Mouse (Mus musculus) MEL (cell line): ENCODE data around the gene D10Wsu102e. TPM values are rescaled to one million over a fixed set of nuclear protein-coding genes. Genes with fewer than 3 reads are reported as not detected.

Experiments used
- DNase-seq: peaks from one replicate; pipeline ENCODE4 v3.0.0; 2011; ENCODE audit warnings: low read depth, low spot score
- H3K27ac ChIP-seq: 2 replicates; pipeline ENCODE4 v1.5.1; 2012; ENCODE audit warnings: low read depth, mild to moderate bottlenecking, control low read depth, low read length, moderate library complexity; ENCODE audit not compliant: control insufficient read depth
- H3K27me3 ChIP-seq, 2 experiments: fragments of 150-350 bp in 1 of 2; sonication (generic) in 1 of 2; 2 replicates each; pipeline ENCODE4 v1.6.1; 2012; ENCODE audit warnings: low read length in 2 of 2, mild to moderate bottlenecking in 2 of 2, improper control_type of control experiment in 1 of 2, moderate library complexity in 1 of 2; ENCODE audit not compliant: insufficient read depth in 2 of 2, control insufficient read depth in 1 of 2
- H3K36me3 ChIP-seq, 2 experiments: 2 replicates each; pipeline ENCODE4 v1.6.1; 2012 to 2014; ENCODE audit warnings: low read length in 2 of 2, improper control_type of control experiment in 1 of 2, inconsistent platforms in 1 of 2, mild to moderate bottlenecking in 1 of 2; ENCODE audit not compliant: insufficient read depth in 2 of 2, control insufficient read depth in 1 of 2
- H3K4me1 ChIP-seq, 2 experiments: fragments of 150-350 bp in 1 of 2; sonication (generic) in 1 of 2; 2 replicates each; pipeline ENCODE4 v1.6.1; 2012; ENCODE audit warnings: low read length in 2 of 2, improper control_type of control experiment in 1 of 2, mild to moderate bottlenecking in 1 of 2; ENCODE audit not compliant: insufficient read depth in 2 of 2, control insufficient read depth in 1 of 2
- H3K4me3 ChIP-seq, 2 experiments: fragments of 150-350 bp in 1 of 2; sonication (generic) in 1 of 2; 2 replicates each; pipeline ENCODE4 v1.5.1; 2012; ENCODE audit warnings: low read depth in 2 of 2, low read length in 2 of 2, mild to moderate bottlenecking in 2 of 2, moderate library complexity in 2 of 2, control low read depth in 1 of 2, improper control_type of control experiment in 1 of 2; ENCODE audit not compliant: control insufficient read depth in 1 of 2, insufficient read depth in 1 of 2
- H3K79me2 ChIP-seq: 2 replicates; pipeline ENCODE4 v1.6.1; 2012; ENCODE audit warnings: mild to moderate bottlenecking, low read length, moderate library complexity; ENCODE audit not compliant: control insufficient read depth, poor library complexity, insufficient read depth
- H3K9ac ChIP-seq: 2 replicates; pipeline ENCODE4 v1.6.1; 2012; ENCODE audit warnings: low read depth, mild to moderate bottlenecking, control low read depth, low read length, moderate library complexity; ENCODE audit not compliant: control insufficient read depth, poor library complexity, severe bottlenecking
- H3K9me3 ChIP-seq: fragments of 150-350 bp; sonication (generic); replicated peaks from 2 replicates; pipeline ENCODE4 v1.6.1; 2012; ENCODE audit warnings: mild to moderate bottlenecking, low read length, improper control_type of control experiment, moderate library complexity; ENCODE audit not compliant: insufficient read depth
- BHLHE40 ChIP-seq: IDR thresholded peaks from 2 replicates; pipeline ENCODE4 v1.6.1; 2012; ENCODE audit warnings: low read depth, mild to moderate bottlenecking, inconsistent platforms, low read length, improper control_type of control experiment, borderline replicate concordance
- CHD1 ChIP-seq: IDR thresholded peaks from 2 replicates; pipeline ENCODE4 v1.6.1; 2012; ENCODE audit warnings: low read depth, mild to moderate bottlenecking, inconsistent platforms, low read length, improper control_type of control experiment
- CHD2 ChIP-seq: IDR thresholded peaks from 2 replicates; pipeline ENCODE4 v1.6.1; 2011; ENCODE audit warnings: low read length, improper control_type of control experiment
- CTCF ChIP-seq, 3 experiments: IDR thresholded peaks in 2 of 3; conservative IDR thresholded peaks in 1 of 3; 2 replicates each; pipeline ENCODE4 v1.5.1; 2011 to 2012; ENCODE audit warnings: low read length in 3 of 3, low read depth in 2 of 3, mild to moderate bottlenecking in 2 of 3, improper control_type of control experiment in 1 of 3, inconsistent platforms in 1 of 3, mixed read lengths in 1 of 3, moderate library complexity in 1 of 3; ENCODE audit not compliant: control insufficient read depth in 1 of 3, insufficient read depth in 1 of 3, poor library complexity in 1 of 3, severe bottlenecking in 1 of 3
- E2F4 ChIP-seq: IDR thresholded peaks from 2 replicates; pipeline ENCODE4 v1.6.1; 2011; ENCODE audit warnings: low read depth, low read length, improper control_type of control experiment, borderline replicate concordance
- EP300 ChIP-seq, 2 experiments: IDR thresholded peaks; 2 replicates each; pipeline ENCODE4 v1.6.1; 2011; ENCODE audit warnings: improper control_type of control experiment in 2 of 2, low read length in 2 of 2, low read depth in 1 of 2, mild to moderate bottlenecking in 1 of 2
- ETS1 ChIP-seq: IDR thresholded peaks from 2 replicates; pipeline ENCODE4 v1.6.1; 2012; ENCODE audit warnings: low read depth, mild to moderate bottlenecking, inconsistent platforms, low read length, improper control_type of control experiment, moderate library complexity
- HCFC1 ChIP-seq: IDR thresholded peaks from 2 replicates; pipeline ENCODE4 v1.6.1; 2012; ENCODE audit warnings: low read depth, mild to moderate bottlenecking, inconsistent platforms, low read length, improper control_type of control experiment, moderate library complexity
- JUND ChIP-seq: IDR thresholded peaks from 2 replicates; pipeline ENCODE4 v1.6.1; 2011; ENCODE audit warnings: low read depth, mild to moderate bottlenecking, improper control_type of control experiment, low read length
- KAT2A ChIP-seq: conservative IDR thresholded peaks from 2 replicates; pipeline ENCODE4 v1.6.1; 2012; ENCODE audit warnings: low read depth, low read length, improper control_type of control experiment, inconsistent platforms
- MAFK ChIP-seq: IDR thresholded peaks from 2 replicates; pipeline ENCODE4 v1.6.1; 2011; ENCODE audit warnings: low read depth, mild to moderate bottlenecking, low read length, improper control_type of control experiment, borderline replicate concordance
- MAX ChIP-seq: IDR thresholded peaks from 2 replicates; pipeline ENCODE4 v1.6.1; 2011; ENCODE audit warnings: low read length, improper control_type of control experiment
- MAZ ChIP-seq: IDR thresholded peaks from 2 replicates; pipeline ENCODE4 v1.6.1; 2012; ENCODE audit warnings: low read depth, mild to moderate bottlenecking, inconsistent platforms, low read length, improper control_type of control experiment
- MEF2A ChIP-seq: IDR thresholded peaks from 2 replicates; pipeline ENCODE4 v1.6.1; 2014; ENCODE audit warnings: low read depth, mild to moderate bottlenecking, inconsistent platforms, low read length, improper control_type of control experiment; ENCODE audit not compliant: poor library complexity, insufficient replicate concordance, severe bottlenecking; ENCODE audit errors: extremely low read depth
- MXI1 ChIP-seq: IDR thresholded peaks from 2 replicates; pipeline ENCODE4 v1.6.1; 2011; ENCODE audit warnings: mild to moderate bottlenecking, low read depth, low read length, improper control_type of control experiment
- MYB ChIP-seq: IDR thresholded peaks from 2 replicates; pipeline ENCODE4 v1.6.1; 2011; ENCODE audit warnings: mild to moderate bottlenecking, low read depth, low read length, improper control_type of control experiment
- MYC ChIP-seq: IDR thresholded peaks from 2 replicates; pipeline ENCODE4 v1.6.1; 2011; ENCODE audit warnings: low read depth, mild to moderate bottlenecking, low read length, improper control_type of control experiment, moderate library complexity
- NELFE ChIP-seq: IDR thresholded peaks from 2 replicates; pipeline ENCODE4 v1.6.1; 2011; ENCODE audit warnings: low read depth, low read length, improper control_type of control experiment
- NRF1 ChIP-seq: IDR thresholded peaks from 2 replicates; pipeline ENCODE4 v1.6.1; 2014; ENCODE audit warnings: low read depth, mild to moderate bottlenecking, inconsistent platforms, low read length, improper control_type of control experiment, moderate library complexity; ENCODE audit not compliant: poor library complexity, insufficient read depth, severe bottlenecking
- POLR2A ChIP-seq, 2 experiments: IDR thresholded peaks; 2 replicates each; pipeline ENCODE4 v1.6.1; 2011 to 2012; ENCODE audit warnings: low read length in 2 of 2, mild to moderate bottlenecking in 2 of 2, control low read depth in 1 of 2, improper control_type of control experiment in 1 of 2, low read depth in 1 of 2, moderate library complexity in 1 of 2; ENCODE audit not compliant: control insufficient read depth in 1 of 2, insufficient read depth in 1 of 2, poor library complexity in 1 of 2
- POLR2AphosphoS2 ChIP-seq: IDR thresholded peaks from 2 replicates; pipeline ENCODE4 v1.6.1; 2011; ENCODE audit warnings: low read length, improper control_type of control experiment
- POLR2AphosphoS5 ChIP-seq: IDR thresholded peaks from 2 replicates; pipeline ENCODE4 v1.6.1; 2012; ENCODE audit warnings: low read depth, borderline replicate concordance, mild to moderate bottlenecking, inconsistent platforms, low read length, moderate library complexity, mixed read lengths
- RAD21 ChIP-seq: IDR thresholded peaks from 2 replicates; pipeline ENCODE4 v1.6.1; 2011; ENCODE audit warnings: mild to moderate bottlenecking, low read depth, low read length, improper control_type of control experiment
- RCOR1 ChIP-seq: IDR thresholded peaks from 2 replicates; pipeline ENCODE4 v1.6.1; 2012; ENCODE audit warnings: low read depth, mild to moderate bottlenecking, inconsistent platforms, low read length, improper control_type of control experiment
- SIN3A ChIP-seq: IDR thresholded peaks from 2 replicates; pipeline ENCODE4 v1.6.1; 2012; ENCODE audit warnings: low read length, improper control_type of control experiment, inconsistent platforms
- SMC3 ChIP-seq: IDR thresholded peaks from 2 replicates; pipeline ENCODE4 v1.6.1; 2011; ENCODE audit warnings: low read depth, low read length, improper control_type of control experiment
- TAL1 ChIP-seq: IDR thresholded peaks from 2 replicates; pipeline ENCODE4 v1.6.1; 2012; ENCODE audit warnings: mild to moderate bottlenecking, inconsistent platforms, low read length, moderate library complexity, mixed read lengths
- TBP ChIP-seq: IDR thresholded peaks from 2 replicates; pipeline ENCODE4 v1.8.0; 2011; ENCODE audit warnings: low read depth, low read length, improper control_type of control experiment
- TCF12 ChIP-seq: IDR thresholded peaks from 2 replicates; pipeline ENCODE4 v1.6.1; 2014; ENCODE audit warnings: low read depth, mild to moderate bottlenecking, inconsistent platforms, low read length, improper control_type of control experiment, moderate library complexity
- UBTF ChIP-seq: IDR thresholded peaks from 2 replicates; pipeline ENCODE4 v1.6.1; 2012; ENCODE audit warnings: low read depth, mild to moderate bottlenecking, inconsistent platforms, low read length, improper control_type of control experiment, moderate library complexity, borderline replicate concordance; ENCODE audit not compliant: insufficient read depth
- USF2 ChIP-seq, 2 experiments: IDR thresholded peaks; 2 replicates each; pipeline ENCODE4 v1.6.1; 2011 to 2012; ENCODE audit warnings: improper control_type of control experiment in 2 of 2, low read length in 2 of 2, borderline replicate concordance in 1 of 2, inconsistent platforms in 1 of 2, low read depth in 1 of 2, mild to moderate bottlenecking in 1 of 2; ENCODE audit not compliant: insufficient read depth in 1 of 2
- ZC3H11A ChIP-seq: IDR thresholded peaks from 2 replicates; pipeline ENCODE4 v1.6.1; 2012; ENCODE audit warnings: low read depth, mild to moderate bottlenecking, inconsistent platforms, low read length, improper control_type of control experiment
- ZKSCAN1 ChIP-seq: IDR thresholded peaks from 2 replicates; pipeline ENCODE4 v1.6.1; 2012; ENCODE audit warnings: low read depth, mild to moderate bottlenecking, inconsistent platforms, low read length, improper control_type of control experiment, moderate library complexity
- ZMIZ1 ChIP-seq: IDR thresholded peaks from 2 replicates; pipeline ENCODE4 v1.6.1; 2012; ENCODE audit warnings: low read depth, mild to moderate bottlenecking, inconsistent platforms, low read length, improper control_type of control experiment, moderate library complexity
- ZNF384 ChIP-seq: IDR thresholded peaks from 2 replicates; pipeline ENCODE4 v1.6.1; 2012; ENCODE audit warnings: low read depth, mild to moderate bottlenecking, inconsistent platforms, low read length, improper control_type of control experiment
- polyA plus RNA-seq, 2 experiments: library from polyadenylated mRNA; stranded (reverse) in 1 of 2; unstranded in 1 of 2; fragments of >175 nt in 1 of 2; fragments of >200 nt in 1 of 2; gene quantifications; 2 replicates each; pipeline versions ENCODE4 v1.2.1 to v1.2.4; 2012; ENCODE audit warnings: low replicate concordance in 2 of 2, low read depth in 1 of 2; ENCODE audit not compliant: insufficient read length in 2 of 2, insufficient read depth in 1 of 2, missing spikeins in 1 of 2
- total RNA-seq: library from RNA; depleted of rRNA; stranded (reverse); fragments of 300-350 nt; gene quantifications from 2 replicates; pipeline ENCODE4 v1.2.3, GENCODE M21; 2012

The D10Wsu102e gene
- total and polyA plus RNA-seq, 3 experiments, result 1.9 to 2.7 (median 2.2) TPM

GRCm38 (mm10) chr10:83384456-83385215 lies 24.6 kb downstream of the D10Wsu102e start:
- DNase-seq, result peak; percentile 87
- Histone ChIP-seq H3K27ac (peak overlapping the region; percentile 94), H3K36me3 (peaks cover 0 to 25% of the 10 kb centered on the region in 2 experiments), H3K9me3 (no peaks in the 10 kb centered on the region), H3K4me1 (peaks cover 7 to 22% of the 10 kb centered on the region in 2 experiments; a peak in 3 of 4 replicates), H3K4me3 (peak overlapping the region; percentile 63 to 80), H3K79me2 (peaks cover 12% of the 10 kb centered on the region), H3K9ac (peak overlapping the region; percentile 74), H3K27me3 (no peaks in the 10 kb centered on the region)
- no peak for TF ChIP-seq ZKSCAN1
- TF ChIP-seq HCFC1, result peak; percentile 64; the same call in 1 of the 2 replicates
- no peak; the same call in 1 of the 2 replicates for TF ChIP-seq ZNF384
- no peak for TF ChIP-seq USF2 (IDR thresholded peaks at IDR 0.05; ENCODE audit: borderline replicate concordance in 1 of 2, insufficient read depth in 1 of 2, low read depth in 1 of 2, low read length in 2 of 2)
- no peak for TF ChIP-seq E2F4
- no peak for TF ChIP-seq MEF2A
- TF ChIP-seq UBTF, result no peak
- no peak for TF ChIP-seq JUND
- 0 out of 2 replicates have a peak, but pooled peaks have one; percentile 44 for TF ChIP-seq MXI1
- TF ChIP-seq SIN3A, result peak; percentile 85
- TF ChIP-seq NRF1, result no peak
- no peak for TF ChIP-seq MAFK
- TF ChIP-seq TBP, result peak; percentile 95
- TF ChIP-seq RAD21, result no peak
- TF ChIP-seq MYB, result no peak; the same call in 1 of the 2 replicates
- peak; percentile 92 to 93 for TF ChIP-seq EP300 (IDR thresholded peaks at IDR 0.05; ENCODE audit: low read depth in 1 of 2, low read length in 2 of 2)
- TF ChIP-seq POLR2A (IDR thresholded peaks at IDR 0.05; ENCODE audit: control insufficient read depth in 1 of 2, insufficient read depth in 1 of 2, low read depth in 1 of 2, low read length in 2 of 2, poor library complexity in 1 of 2), result peak in 1 of 2 experiments; percentile 67; a peak in 1 of 4 replicates
- TF ChIP-seq KAT2A, result no peak
- peak; percentile 82 for TF ChIP-seq TAL1
- TF ChIP-seq POLR2AphosphoS2, result peak; percentile 75; the same call in 1 of the 2 replicates
- TF ChIP-seq MAZ, result no peak
- no peak for TF ChIP-seq RCOR1
- peak; percentile 91 for TF ChIP-seq ETS1
- TF ChIP-seq ZC3H11A, result no peak
- no peak; the same call in 1 of the 2 replicates for TF ChIP-seq BHLHE40
- TF ChIP-seq CTCF (IDR thresholded peaks at IDR 0.05 in 2 of 3, conservative IDR thresholded peaks at IDR 0.05 in 1 of 3; ENCODE audit: control insufficient read depth in 1 of 3, insufficient read depth in 1 of 3, low read depth in 2 of 3, low read length in 3 of 3, poor library complexity in 1 of 3, severe bottlenecking in 1 of 3), result no peak
- TF ChIP-seq SMC3, result no peak
- peak; percentile 67 for TF ChIP-seq CHD2
- TF ChIP-seq POLR2AphosphoS5, result no peak
- peak; percentile 91 for TF ChIP-seq TCF12
- peak; percentile 74; the same call in 1 of the 2 replicates for TF ChIP-seq ZMIZ1
- TF ChIP-seq NELFE, result peak; percentile 74
- TF ChIP-seq MYC, result no peak
- TF ChIP-seq CHD1, result no peak; the same call in 1 of the 2 replicates
- 0 out of 2 replicates have a peak, but pooled peaks have one; percentile 30 for TF ChIP-seq MAX
